Mouse (Mus musculus): ENCODE measurements around the gene Gm13306. TPM values are rescaled to one million over a fixed set of nuclear protein-coding genes. Genes with fewer than 3 reads are reported as not detected.

Gm13306 gene
- polyA plus RNA-seq (2015; fragmentation: Nextera tagmentation; extraction: Ambion mirVana) = not detected in 2 replicates

GRCm38 (mm10) chr4:42153136-42153535 lies at the start of gene Gm13306:
TSS of gene Gm13306 (plus strand) at chr4:42153436.

GRCm38 (mm10) chr4:42114517-42114916 lies 38.7 kb upstream of the Gm13306 start, which contains the start of gene Gm13304:
TSS of gene Gm13304 (plus strand) at chr4:42114817.

GRCm38 (mm10) chr4:42168503-42168902 lies 15.3 kb downstream of the Gm13306 start, which contains the start of gene Gm13305:
TSS of gene Gm13305 (minus strand) at chr4:42168603.

Other genes starting within 250 kb of the Gm13306 start
- 2.8 TPM in 1 of 2 replicates, not detected in the other for gene Gm21541, start 249.8 kb upstream of the Gm13306 start, polyA plus RNA-seq (2015; fragmentation: Nextera tagmentation; extraction: Ambion mirVana)
- gene Gm20878, start 211.9 kb upstream of the Gm13306 start, polyA plus RNA-seq (2015; fragmentation: Nextera tagmentation; extraction: Ambion mirVana) = 1.9 and 2.1 TPM in 2 replicates
- gene Fam205a4, start 187.4 kb upstream of the Gm13306 start, polyA plus RNA-seq (2015; fragmentation: Nextera tagmentation; extraction: Ambion mirVana) = 0.13 and 0.19 TPM in 2 replicates
- not detected in 2 replicates for gene Gm21093, start 118.7 kb upstream of the Gm13306 start, polyA plus RNA-seq (2015; fragmentation: Nextera tagmentation; extraction: Ambion mirVana)
- gene Gm3893, start 62.2 kb upstream of the Gm13306 start, polyA plus RNA-seq (2015; fragmentation: Nextera tagmentation; extraction: Ambion mirVana) = not detected in 2 replicates
- 2.0 TPM in 1 of 2 replicates, not detected in the other for gene Gm13304, start 38.6 kb upstream of the Gm13306 start, polyA plus RNA-seq (2015; fragmentation: Nextera tagmentation; extraction: Ambion mirVana)
- 0.38 TPM in 1 of 2 replicates, not detected in the other for gene Gm13305, start 15.2 kb downstream of the Gm13306 start, polyA plus RNA-seq (2015; fragmentation: Nextera tagmentation; extraction: Ambion mirVana)
- not detected in 2 replicates for gene Gm10600, start 87.2 kb downstream of the Gm13306 start, polyA plus RNA-seq (2015; fragmentation: Nextera tagmentation; extraction: Ambion mirVana)
- gene Ccl21b, start 102.3 kb downstream of the Gm13306 start, polyA plus RNA-seq (2015; fragmentation: Nextera tagmentation; extraction: Ambion mirVana) = not detected in 2 replicates
- not detected in 2 replicates for gene Gm21953, start 140.8 kb downstream of the Gm13306 start, polyA plus RNA-seq (2015; fragmentation: Nextera tagmentation; extraction: Ambion mirVana)
- not detected in 2 replicates for gene Fam205a3, start 164.9 kb downstream of the Gm13306 start, polyA plus RNA-seq (2015; fragmentation: Nextera tagmentation; extraction: Ambion mirVana)